Mouse (Mus musculus): ENCODE results near the gene Gm17455. TPM values are rescaled to one million over a fixed set of nuclear protein-coding genes. Genes with fewer than 3 reads are reported as not detected.

The Gm17455 gene
- polyA plus RNA-seq, 1 experiment from 2014 or later = 2.3 TPM

DNA sequence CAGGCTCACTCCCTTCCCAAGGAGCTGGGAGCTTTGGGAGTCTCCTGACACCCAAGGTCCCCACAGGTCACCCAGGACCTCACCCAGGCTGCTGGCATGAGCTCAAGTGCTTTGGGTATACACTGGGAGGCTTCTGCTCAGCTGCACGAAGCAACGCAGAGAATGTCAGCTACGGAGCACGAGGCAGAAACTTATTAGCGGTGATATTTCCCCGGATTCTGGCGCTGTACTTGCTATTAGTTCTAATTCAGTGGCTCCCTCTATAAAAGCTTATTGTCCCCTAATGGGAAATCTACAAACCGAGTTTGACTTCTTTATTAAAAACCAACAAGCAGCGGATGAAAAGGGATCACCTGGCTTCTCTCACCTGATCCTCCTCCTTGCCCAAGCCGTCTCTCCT, 30.5 kb downstream of the Gm17455 start:
- H3K9me3 ChIP-seq (replicated peaks) = no peaks in the 10 kb centered on the region; the same call in 1 of the 2 replicates
- no peaks in the 10 kb centered on the region for H3K4me1 ChIP-seq
- no peaks in the 10 kb centered on the region for H3K27me3 ChIP-seq
- no peak overlapping the region for H3K27ac ChIP-seq (replicated peaks)
- no peak for ATAC-seq (ENCODE audit: insufficient number of reproducible peaks, low FRiP score, low TSS enrichment, low read depth)
- H3K9ac ChIP-seq = no peak overlapping the region
- H3K36me3 ChIP-seq = no peaks in the 10 kb centered on the region
- no peak overlapping the region for H3K4me2 ChIP-seq (replicated peaks)
- no peak overlapping the region for H3K4me3 ChIP-seq (replicated peaks)
- 75% methylated on average over 10 of the region's 10 CpGs for WGBS

DNA sequence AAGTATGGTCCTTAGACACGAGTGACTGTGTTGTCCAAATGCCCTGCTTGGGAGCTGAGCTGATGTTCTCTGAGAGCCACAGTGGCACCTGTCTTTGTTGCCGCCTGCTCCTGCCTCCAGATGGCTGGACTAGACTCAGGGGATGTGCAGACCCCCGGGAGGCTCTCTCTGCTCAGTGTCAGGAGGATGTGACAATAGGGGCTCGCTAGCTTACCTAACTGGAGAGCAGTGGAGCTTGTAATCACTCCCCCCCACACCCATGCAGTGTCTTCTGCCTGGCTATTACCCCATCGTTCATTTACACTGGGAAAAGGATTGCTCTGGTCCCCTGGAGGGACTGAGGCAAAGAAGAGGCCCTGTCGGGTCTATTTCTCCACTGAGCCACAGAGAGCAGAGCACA, 31.1 kb downstream of the Gm17455 start:
- ATAC-seq (ENCODE audit: insufficient number of reproducible peaks, low FRiP score, low TSS enrichment, low read depth) = no peak
- Histone ChIP-seq H3K4me2 (replicated peaks) (no peak overlapping the region), H3K9ac (no peak overlapping the region), H3K9me3 (replicated peaks) (no peaks in the 10 kb centered on the region), H3K4me1 (no peaks in the 10 kb centered on the region), H3K4me3 (replicated peaks) (no peak overlapping the region), H3K36me3 (no peaks in the 10 kb centered on the region), H3K27ac (replicated peaks) (no peak overlapping the region), H3K27me3 (no peaks in the 10 kb centered on the region)
- WGBS = 40% methylated on average over 6 of the region's 6 CpGs

DNA sequence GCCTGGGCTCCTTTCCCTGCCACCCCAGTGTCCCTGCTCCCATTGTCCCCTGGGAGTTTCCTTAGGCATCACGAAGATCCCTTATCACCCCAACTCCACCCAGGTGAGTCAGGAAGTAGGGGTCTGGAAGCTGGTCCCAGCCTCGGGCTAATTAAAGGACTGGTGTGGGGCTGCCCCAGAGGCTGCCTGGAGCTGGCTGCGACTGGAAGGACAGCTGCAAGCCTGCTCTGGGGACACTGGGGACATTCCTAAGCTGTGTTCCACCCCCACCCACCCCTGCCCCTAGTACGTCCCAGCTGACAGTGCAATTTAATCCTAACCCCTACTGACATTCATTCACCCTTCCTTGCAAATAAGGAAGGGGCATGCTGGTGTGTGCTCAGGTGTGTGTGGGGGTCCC, 33.2 kb downstream of the Gm17455 start:
- H3K27ac ChIP-seq (replicated peaks) = no peak overlapping the region
- H3K9ac ChIP-seq = no peak overlapping the region
- H3K36me3 ChIP-seq = no peaks in the 10 kb centered on the region
- 29% methylated on average over 4 of the region's 4 CpGs for WGBS
- no peak overlapping the region for H3K4me2 ChIP-seq (replicated peaks)
- H3K27me3 ChIP-seq = no peaks in the 10 kb centered on the region
- H3K4me1 ChIP-seq = no peaks in the 10 kb centered on the region
- H3K9me3 ChIP-seq (replicated peaks) = no peaks in the 10 kb centered on the region
- no peak for ATAC-seq (ENCODE audit: insufficient number of reproducible peaks, low FRiP score, low TSS enrichment, low read depth)
- H3K4me3 ChIP-seq (replicated peaks) = no peak overlapping the region

DNA sequence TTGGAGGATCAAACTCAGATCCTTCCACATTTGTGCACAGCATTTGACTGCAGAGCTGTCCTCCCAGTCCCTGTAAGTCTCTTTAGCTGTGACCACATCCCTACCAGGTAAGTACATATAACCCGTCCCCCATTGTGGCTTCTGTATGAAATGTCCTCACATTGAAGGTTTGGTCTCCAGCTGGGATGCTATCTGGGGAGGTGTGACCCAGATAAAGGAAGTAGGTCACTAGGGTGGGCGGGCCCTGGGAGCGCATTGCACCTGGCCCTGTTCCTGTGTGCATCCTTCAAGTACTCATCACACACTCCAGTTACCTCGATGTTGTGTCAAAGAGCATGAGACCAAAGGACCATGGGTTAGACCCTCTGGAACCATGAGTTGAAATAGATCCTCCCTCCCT, 42.8 kb downstream of the Gm17455 start:
- ATAC-seq (ENCODE audit: insufficient number of reproducible peaks, low FRiP score, low TSS enrichment, low read depth) = no peak
- 85% methylated on average over 4 of the region's 4 CpGs for WGBS
- no peaks in the 10 kb centered on the region for H3K27me3 ChIP-seq
- H3K36me3 ChIP-seq = no peaks in the 10 kb centered on the region
- H3K9me3 ChIP-seq (replicated peaks) = no peaks in the 10 kb centered on the region
- no peak overlapping the region for H3K4me2 ChIP-seq (replicated peaks)
- no peaks in the 10 kb centered on the region for H3K4me1 ChIP-seq
- no peak overlapping the region for H3K9ac ChIP-seq
- H3K27ac ChIP-seq (replicated peaks) = no peak overlapping the region
- H3K4me3 ChIP-seq (replicated peaks) = no peak overlapping the region

DNA sequence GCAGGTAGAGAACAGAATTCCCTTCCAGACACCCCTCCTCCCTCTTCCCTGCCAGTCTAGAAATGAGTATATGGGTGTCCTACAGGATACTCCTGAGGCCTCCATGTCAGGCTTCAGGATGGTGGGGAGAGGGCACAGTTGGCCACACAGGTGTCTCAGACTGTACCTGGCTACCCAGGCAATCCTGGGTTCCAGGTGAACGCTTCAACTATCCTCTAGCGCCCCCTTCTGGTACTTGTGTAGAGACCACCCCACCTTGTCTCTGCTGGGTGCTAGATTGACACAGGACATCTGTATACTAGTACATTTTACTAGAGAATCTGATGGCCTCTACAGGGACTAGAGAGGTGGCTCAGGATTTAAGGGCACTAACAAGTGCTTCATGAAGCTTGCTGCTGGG, 43.6 kb downstream of the Gm17455 start:
- H3K9me3 ChIP-seq (replicated peaks) = no peaks in the 10 kb centered on the region
- H3K9ac ChIP-seq = no peak overlapping the region
- H3K27ac ChIP-seq (replicated peaks) = no peak overlapping the region
- H3K4me1 ChIP-seq = no peaks in the 10 kb centered on the region
- no peak overlapping the region for H3K4me2 ChIP-seq (replicated peaks)
- H3K4me3 ChIP-seq (replicated peaks) = no peak overlapping the region
- H3K27me3 ChIP-seq = no peaks in the 10 kb centered on the region
- H3K36me3 ChIP-seq = no peaks in the 10 kb centered on the region
- ATAC-seq (ENCODE audit: insufficient number of reproducible peaks, low FRiP score, low TSS enrichment, low read depth) = no peak
- WGBS = 2% methylated on average over 2 of the region's 2 CpGs

DNA sequence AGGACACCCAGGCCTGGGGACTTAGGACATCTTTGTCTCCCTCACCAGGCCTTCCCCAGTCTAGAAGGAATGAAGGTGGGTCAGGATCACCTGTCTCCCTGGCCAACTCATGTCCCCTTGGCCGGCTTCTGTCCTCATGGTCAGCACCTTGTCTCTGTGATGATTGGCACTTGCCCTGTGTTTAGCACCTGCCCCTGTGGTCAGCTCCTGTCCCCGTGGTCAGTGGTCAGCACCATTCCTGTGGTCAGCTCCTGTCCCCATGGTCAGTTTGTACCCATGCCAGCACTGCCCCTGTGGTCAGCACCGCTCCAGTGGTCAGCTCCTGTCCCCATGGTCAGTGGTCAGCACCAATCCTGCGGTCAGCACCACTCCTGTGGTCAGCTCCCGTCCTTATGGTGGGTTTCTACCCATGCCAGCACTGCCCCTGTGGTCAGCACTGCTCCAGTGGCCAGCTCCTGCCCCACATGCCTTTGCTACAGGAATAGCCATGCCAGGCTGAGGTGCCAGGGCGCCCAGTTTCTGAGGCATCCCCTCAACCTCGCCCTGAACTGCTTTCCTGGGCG, 45.6 kb downstream of the Gm17455 start:
- Histone ChIP-seq H3K9ac (no peak overlapping the region), H3K27me3 (no peaks in the 10 kb centered on the region), H3K4me3 (replicated peaks) (no peak overlapping the region), H3K36me3 (no peaks in the 10 kb centered on the region), H3K4me2 (replicated peaks) (no peak overlapping the region), H3K27ac (replicated peaks) (no peak overlapping the region), H3K9me3 (replicated peaks) (no peaks in the 10 kb centered on the region), H3K4me1 (no peaks in the 10 kb centered on the region)
- ATAC-seq (ENCODE audit: insufficient number of reproducible peaks, low FRiP score, low TSS enrichment, low read depth) = no peak
- WGBS = 60% methylated on average over 8 of the region's 8 CpGs

DNA sequence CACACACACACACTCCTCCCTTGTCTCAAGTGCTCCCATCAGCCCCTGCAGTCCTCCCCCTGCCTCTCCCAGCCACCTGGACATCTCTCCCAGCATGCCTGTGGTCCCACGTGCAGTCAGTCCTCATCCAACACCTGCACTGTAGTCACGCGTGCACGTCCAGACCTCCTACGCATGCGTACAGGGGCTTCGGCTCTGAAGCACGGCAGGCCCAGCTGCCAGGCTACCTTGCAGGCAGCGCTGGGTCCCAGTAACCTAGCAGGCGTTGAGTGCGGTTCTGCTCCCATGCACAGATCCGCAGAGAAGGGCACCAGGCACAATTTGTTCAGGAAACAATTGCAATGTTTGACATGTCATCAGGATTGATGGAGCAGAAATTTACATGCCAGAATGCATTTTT, 47.7 kb downstream of the Gm17455 start:
- no peak for ATAC-seq (ENCODE audit: insufficient number of reproducible peaks, low FRiP score, low TSS enrichment, low read depth)
- H3K9ac ChIP-seq = no peak overlapping the region
- WGBS = 86% methylated on average over 12 of the region's 12 CpGs
- H3K4me1 ChIP-seq = no peaks in the 10 kb centered on the region
- no peaks in the 10 kb centered on the region for H3K9me3 ChIP-seq (replicated peaks)
- no peaks in the 10 kb centered on the region for H3K36me3 ChIP-seq
- no peak overlapping the region for H3K4me3 ChIP-seq (replicated peaks)
- H3K27me3 ChIP-seq = no peaks in the 10 kb centered on the region
- H3K27ac ChIP-seq (replicated peaks) = no peak overlapping the region
- H3K4me2 ChIP-seq (replicated peaks) = no peak overlapping the region

Other genes starting within 250 kb of the Gm17455 start
- gene Chst3, start 180.5 kb upstream of the Gm17455 start, polyA plus RNA-seq (2015; fragmentation: Nextera tagmentation; extraction: Ambion mirVana) = 2.8 TPM in 2 replicates
- gene Psap, start 122.1 kb upstream of the Gm17455 start, polyA plus RNA-seq (2015; fragmentation: Nextera tagmentation; extraction: Ambion mirVana) = 165 and 167 TPM in 2 replicates
- gene Vsir, start 52.9 kb upstream of the Gm17455 start, polyA plus RNA-seq (2015; fragmentation: Nextera tagmentation; extraction: Ambion mirVana) = 3.5 and 5.5 TPM in 2 replicates